Mouse (Mus musculus) megakaryocyte, adult 5-6 weeks (primary cell): ENCODE results near the gene St6gal2. TPM values are rescaled to one million over a fixed set of nuclear protein-coding genes. Genes with fewer than 3 reads are reported as not detected.

Experiments
- ATAC-seq: 2 replicates; pipeline ENCODE4 v1.8.0; 2016; ENCODE audit warnings: mild to moderate bottlenecking, inconsistent platforms; ENCODE audit not compliant: poor library complexity, severe bottlenecking
- total RNA-seq, 2 experiments: library from RNA; stranded (forward) in 1 of 2; stranded (reverse) in 1 of 2; fragments of 153-499, 151-499 nt in 1 of 2; fragments of 221-1000, 200-1000 nt in 1 of 2; gene quantifications; 2 replicates each; pipeline versions ENCODE4 v1.2.3 to v1.2.4; 2015 to 2017

The St6gal2 gene
- total RNA-seq (2015) (not detected in 2 replicates), total RNA-seq (2017) (not detected in 2 replicates)

- no peak for ATAC-seq
Measured at GRCm38 (mm10) chr17:55445250-55446184, at the start of gene St6gal2. TSS of gene St6gal2 (plus strand) at chr17:55445382.

GRCm38 (mm10) chr17:55406043-55406442 is 39.1 kb upstream of the St6gal2 start:
- no peak for ATAC-seq

GRCm38 (mm10) chr17:55416519-55416918 is 28.7 kb upstream of the St6gal2 start:
- ATAC-seq, result no peak

- no peak for ATAC-seq
Measured at GRCm38 (mm10) chr17:55446185-55446527, 974 bp downstream of the St6gal2 start.

- no peak for ATAC-seq
Measured at GRCm38 (mm10) chr17:55446698-55447097, 1.5 kb downstream of the St6gal2 start.

- no peak for ATAC-seq
Measured at GRCm38 (mm10) chr17:55450943-55451342, 5.8 kb downstream of the St6gal2 start.

- ATAC-seq, result no peak
Measured at GRCm38 (mm10) chr17:55454487-55454886, 9.3 kb downstream of the St6gal2 start.

GRCm38 (mm10) chr17:55460187-55460586 is 15.0 kb downstream of the St6gal2 start:
- no peak for ATAC-seq

GRCm38 (mm10) chr17:55467579-55467978 is 22.4 kb downstream of the St6gal2 start:
- ATAC-seq, result no peak

- ATAC-seq, result no peak
Measured at GRCm38 (mm10) chr17:55468963-55469362, 23.8 kb downstream of the St6gal2 start.

- ATAC-seq, result no peak
Measured at GRCm38 (mm10) chr17:55475974-55476373, 30.8 kb downstream of the St6gal2 start.

GRCm38 (mm10) chr17:55477361-55477760 is 32.2 kb downstream of the St6gal2 start:
- ATAC-seq, result no peak

- ATAC-seq, result no peak
Measured at GRCm38 (mm10) chr17:55479367-55479766, 34.2 kb downstream of the St6gal2 start.

- ATAC-seq, result no peak
Measured at GRCm38 (mm10) chr17:55484108-55484870, 39.1 kb downstream of the St6gal2 start.

- ATAC-seq, result no peak
Measured at GRCm38 (mm10) chr17:55531872-55532271, 86.7 kb downstream of the St6gal2 start.

- ATAC-seq, result no peak
Measured at GRCm38 (mm10) chr17:55548476-55548875, 103.3 kb downstream of the St6gal2 start.

GRCm38 (mm10) chr17:55561774-55562173 is 116.6 kb downstream of the St6gal2 start:
- ATAC-seq, result no peak

Other genes starting within 250 kb of the St6gal2 start
- not detected in 2 replicates for gene Vmn2r118, start 179.8 kb downstream of the St6gal2 start, total RNA-seq (2015)
- not detected in 2 replicates for gene Vmn2r118, start 179.8 kb downstream of the St6gal2 start, total RNA-seq (2017)